Mouse (Mus musculus) hematopoietic stem cell, adult 5-6 weeks (primary cell): ENCODE data around the gene Smarcad1. TPM values are rescaled to one million over a fixed set of nuclear protein-coding genes. Genes with fewer than 3 reads are reported as not detected.

Experiments
- ATAC-seq, 2 experiments: fragments of 125-278 bp in 1 of 2; replicated peaks in 1 of 2; 2 replicates each; pipeline ENCODE4 v1.8.0; 2016 to 2017; ENCODE audit warnings: inconsistent platforms in 2 of 2, mild to moderate bottlenecking in 2 of 2, moderate number of reproducible peaks in 2 of 2, low read depth in 1 of 2, moderate TSS enrichment in 1 of 2; ENCODE audit not compliant: low FRiP score in 2 of 2, poor library complexity in 2 of 2, severe bottlenecking in 2 of 2, insufficient read depth in 1 of 2, low TSS enrichment in 1 of 2
- total RNA-seq: library from RNA; stranded (forward); fragments of 172-1452, 232-1000 nt; gene quantifications from 2 replicates; pipeline ENCODE4 v1.2.3, GENCODE M21; 2017

Gene Smarcad1
- total RNA-seq, 1 experiment from 2014 or later, result 95.1 TPM

GRCm38 (mm10) chr6:65157042-65157441, 114.7 kb downstream of the Smarcad1 start:
- ATAC-seq, result no peak

- no peak for ATAC-seq
These were observed 117.1 kb downstream of the Smarcad1 start for GRCm38 (mm10) chr6:65159381-65159942.

- peak; percentile 78 to 80 for ATAC-seq
These were observed 121.8 kb downstream of the Smarcad1 start for GRCm38 (mm10) chr6:65164137-65164536.

- ATAC-seq, result peak; percentile 13 to 36; a peak in 2 of 4 replicates
These were observed 122.6 kb downstream of the Smarcad1 start for GRCm38 (mm10) chr6:65164977-65165376.

Other genes with a start within 250 kb of the Smarcad1 start
- gene Hpgds, start 102.3 kb downstream of the Smarcad1 start, total RNA-seq, result 8.8 and 9.0 TPM in 2 replicates